Mouse (Mus musculus) left cerebral cortex, postnatal 14 days (tissue): ENCODE measurements around the gene Spdya. TPM values are rescaled to one million over a fixed set of nuclear protein-coding genes. Genes with fewer than 3 reads are reported as not detected.
"Not testable (repeated sequence)": the region's sequence is repeated elsewhere in the genome, so short reads cannot be mapped to it uniquely, and the experiment has no call there.

Experiments used
- DNase-seq, 2 experiments: peaks; one replicate each; pipeline ENCODE4 v3.0.0; 2021 to 2022; ENCODE audit warnings: low spot score in 2 of 2, mixed read lengths in 1 of 2
- intact Hi-C: fragments of 180-260 bp; cut with DNase I; formaldehyde crosslinking; loops from one replicate; pipeline ENCODE4 v1.15.1; 2025
- long read RNA-seq, 2 experiments: library from polyadenylated mRNA; stranded (forward); transcript quantifications; one replicate each; pipeline ENCODE4 v2.0.0; 2021
- total RNA-seq, 2 experiments: library from RNA; stranded (reverse); gene quantifications; 2 replicates each; pipeline ENCODE4 v1.2.3; 2021

Gene Spdya
- total RNA-seq, result 1 to 10 TPM; 1.1 to 1.4 TPM
- long read RNA-seq, experiment 1, partial matches to known transcripts, result 0 of 1 reads
- long read RNA-seq, experiment 1, other reads (novel, unspliced or antisense), result 1 of 1 reads
- long read RNA-seq, experiment 2, partial matches to known transcripts, result 0 of 2 reads
- long read RNA-seq, experiment 2, other reads (novel, unspliced or antisense), result 1 of 2 reads

DNA sequence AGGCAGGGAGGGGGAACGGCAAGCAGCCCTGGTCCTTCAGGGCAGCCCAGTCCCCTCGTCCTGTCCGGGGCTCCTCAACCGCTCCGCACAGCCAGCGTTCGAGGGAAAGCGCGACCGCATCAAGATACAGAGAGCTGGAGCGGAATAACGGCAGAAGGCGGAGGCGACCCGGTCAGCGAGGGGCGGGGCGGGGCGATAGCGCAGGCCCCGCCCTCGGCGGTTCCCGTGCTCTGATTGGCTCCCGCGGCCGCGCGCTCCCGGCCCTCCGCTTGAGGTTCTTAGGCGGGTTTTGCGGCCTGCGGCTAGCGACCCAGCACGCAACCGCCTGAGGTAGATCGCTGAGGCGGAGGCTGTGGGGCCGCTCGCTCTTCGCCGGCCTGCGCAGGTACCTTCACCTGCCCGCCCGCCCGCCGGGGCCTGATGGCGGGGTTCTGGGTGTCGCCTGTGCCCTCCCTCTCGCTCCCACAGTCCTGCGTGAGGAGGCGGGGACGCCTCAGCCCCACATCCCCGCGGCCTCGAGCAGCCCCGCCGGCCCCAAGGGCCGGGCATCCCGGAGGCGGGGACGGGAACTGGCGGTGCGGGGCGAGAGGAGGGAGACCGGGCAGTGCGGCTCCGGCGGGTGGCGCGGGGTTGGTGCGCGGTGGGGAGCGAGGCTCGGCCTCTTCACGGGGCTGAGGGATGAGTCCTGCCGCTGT lies at the start of gene Spdya:
Gene Spdya (plus strand): TSS at position 305 of the 695 bp plus-strand sequence.
- peak; percentile 58 to 84 for DNase-seq
- intact Hi-C loops, result loop anchor here (10.0 kb wide), 1 partner anchor 1233 kb away; no protein-coding TSS in a partner anchor

DNA sequence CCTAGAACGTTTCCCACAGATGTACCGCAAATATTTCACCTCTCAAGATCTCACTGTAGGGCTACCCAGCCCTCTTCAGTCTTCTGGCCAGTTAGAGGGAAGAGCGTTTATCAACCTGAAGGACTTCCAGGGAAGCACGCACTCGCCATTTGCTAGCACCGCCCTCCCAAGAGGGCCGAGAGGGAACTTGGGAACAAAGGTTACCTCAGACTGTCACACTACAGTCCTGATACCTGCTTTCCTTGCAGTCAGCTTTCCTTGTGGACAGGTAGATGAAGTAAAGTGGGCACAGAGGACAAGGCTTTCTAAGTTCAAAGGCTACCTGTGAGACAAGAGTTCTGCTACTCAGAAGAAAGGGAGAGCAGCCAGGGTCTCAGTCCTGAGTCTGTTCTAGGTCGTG lies 45.0 kb upstream of the Spdya start:
- DNase-seq, result no peak
- intact Hi-C loops, result no loop called here

DNA sequence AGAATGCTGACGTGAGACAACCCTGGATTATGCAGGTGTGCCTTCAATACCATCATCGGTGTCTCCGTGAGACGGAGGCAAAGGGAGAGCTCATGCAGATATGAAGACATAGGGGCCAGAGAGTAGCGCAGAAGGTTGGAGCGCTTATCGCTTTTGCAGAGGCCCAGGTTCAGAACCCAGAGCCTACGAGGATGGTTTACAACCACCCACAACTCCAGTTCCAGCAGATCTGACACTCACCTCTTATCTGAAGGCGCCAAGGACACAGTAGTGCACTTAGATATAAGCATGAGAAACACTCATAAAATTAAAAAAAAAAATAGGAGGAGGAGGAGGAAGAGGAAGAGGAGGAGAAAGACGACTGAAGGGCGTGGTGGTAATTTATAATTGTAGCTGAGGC lies 41.6 kb upstream of the Spdya start:
- intact Hi-C loops, result no loop called here
- no peak for DNase-seq

DNA sequence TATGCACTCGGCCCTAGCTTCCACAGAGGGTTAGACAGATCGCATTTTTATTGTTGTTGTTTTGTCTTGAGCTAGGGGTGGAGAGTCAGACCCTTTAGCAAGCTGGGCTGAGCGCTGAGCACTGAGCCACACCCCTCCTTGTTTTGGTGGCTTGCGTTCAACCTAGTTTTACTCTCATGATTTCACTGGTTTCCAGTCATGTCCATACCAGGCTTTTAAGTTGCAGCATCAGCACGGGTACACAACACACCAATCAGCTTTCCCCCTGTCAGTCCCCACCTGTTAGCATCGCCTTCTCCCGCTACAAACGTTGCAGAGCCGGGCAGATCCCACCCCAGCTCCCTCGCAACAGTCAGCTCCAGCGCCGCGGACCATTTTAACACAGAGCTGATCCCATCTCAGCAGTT lies 25.6 kb upstream of the Spdya start:
- intact Hi-C loops, result loop anchor here (2.0 to 5.0 kb wide), 2 partner anchors 49 to 72 kb away; partner anchors contain the start of gene Smchd1

DNA sequence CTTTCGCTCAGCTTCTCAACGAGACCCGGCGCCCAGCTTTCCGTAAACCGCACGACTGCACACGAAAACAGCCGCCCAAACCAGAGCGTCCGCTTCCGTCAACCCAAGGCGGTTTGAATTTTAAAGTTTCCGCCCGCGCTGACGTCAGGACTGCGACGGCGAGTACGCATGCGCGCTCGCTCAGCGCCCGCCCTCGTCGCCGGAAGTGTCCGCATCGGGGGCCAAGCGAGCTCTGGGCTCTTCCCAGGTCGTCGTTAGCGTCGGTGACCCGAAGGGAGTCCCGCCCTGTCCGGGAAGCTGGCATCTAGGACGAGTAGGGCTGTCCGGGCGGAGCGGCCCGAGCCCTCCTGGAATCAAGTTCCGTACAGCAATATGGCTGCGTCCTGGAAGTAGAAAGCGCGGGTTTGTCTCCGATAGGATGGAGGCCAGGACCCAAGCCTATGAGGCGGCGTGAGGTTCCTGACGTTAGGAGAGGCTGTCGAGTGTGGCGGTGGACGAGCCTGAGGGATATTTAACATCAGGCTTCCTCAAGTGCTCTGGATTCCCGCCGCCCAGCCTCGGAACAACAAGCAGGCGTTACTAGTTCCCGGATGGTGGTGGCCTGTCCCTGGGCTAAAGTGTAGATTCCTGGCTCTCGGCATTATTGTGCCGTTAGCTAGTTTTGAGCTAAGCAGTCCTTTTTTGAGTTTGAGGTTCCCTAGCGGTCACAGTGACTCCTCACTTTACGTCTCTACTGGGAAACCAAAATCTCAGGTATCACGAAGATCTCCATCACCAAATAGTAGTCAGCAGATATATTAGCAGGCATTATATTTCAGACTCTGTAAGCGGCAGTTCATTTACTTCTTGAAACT lies 24.9 kb upstream of the Spdya start, which contains the start of gene Ndc80:
Gene Ndc80 (minus strand): TSS at position 147 of the 854 bp plus-strand sequence.
- intact Hi-C loops, result loop anchor here (2.0 to 5.0 kb wide), 2 partner anchors 50 to 72 kb away; partner anchors contain the start of gene Smchd1
- peak; percentile 88 to 92 for DNase-seq

More for the DNA sequence above, 25.6 kb upstream of the Spdya start:
- DNase-seq, result no peak

DNA sequence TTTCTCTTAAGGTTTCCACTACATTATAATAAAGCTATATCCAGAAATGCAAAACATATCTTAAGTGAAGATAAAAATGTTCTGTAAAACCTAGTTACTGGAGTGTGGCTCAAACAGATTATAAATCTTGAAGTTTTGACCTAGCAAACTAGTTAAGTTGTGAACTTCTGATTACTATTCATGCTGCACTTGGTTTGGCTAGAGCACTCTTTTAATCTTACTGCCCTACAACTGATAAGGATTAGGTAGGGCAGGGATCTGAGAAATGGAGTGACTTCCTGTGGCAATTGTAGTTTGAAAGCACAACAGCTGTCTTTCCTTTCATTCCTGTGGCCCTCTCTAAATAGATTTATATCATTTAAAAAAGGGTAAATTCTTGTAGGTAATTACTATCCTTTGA lies 23.8 kb upstream of the Spdya start:
- intact Hi-C loops, result loop anchor here (5.0 kb wide), 1 partner anchor 51 kb away; the partner anchor contains the start of gene Smchd1
- DNase-seq, result no peak

DNA sequence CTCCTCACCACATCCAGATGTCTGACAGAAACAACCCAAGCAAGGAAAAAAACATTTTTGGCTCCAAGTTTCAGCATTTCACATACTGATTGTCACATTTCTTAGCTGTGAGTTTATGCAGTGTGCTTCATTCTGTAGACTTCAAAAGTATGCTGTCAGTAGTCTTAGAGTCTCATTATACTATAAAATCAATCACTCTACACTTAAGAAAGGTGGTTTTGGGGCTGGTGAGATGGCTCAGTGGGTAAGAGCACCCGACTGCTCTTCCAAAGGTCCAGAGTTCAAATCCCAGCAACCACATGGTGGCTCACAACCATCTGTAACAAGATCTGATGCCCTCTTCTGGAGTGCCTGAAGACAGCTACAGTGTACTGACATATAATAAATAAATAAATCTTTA lies 16.3 kb upstream of the Spdya start:
- intact Hi-C loops, result not testable (repeated sequence)

DNA sequence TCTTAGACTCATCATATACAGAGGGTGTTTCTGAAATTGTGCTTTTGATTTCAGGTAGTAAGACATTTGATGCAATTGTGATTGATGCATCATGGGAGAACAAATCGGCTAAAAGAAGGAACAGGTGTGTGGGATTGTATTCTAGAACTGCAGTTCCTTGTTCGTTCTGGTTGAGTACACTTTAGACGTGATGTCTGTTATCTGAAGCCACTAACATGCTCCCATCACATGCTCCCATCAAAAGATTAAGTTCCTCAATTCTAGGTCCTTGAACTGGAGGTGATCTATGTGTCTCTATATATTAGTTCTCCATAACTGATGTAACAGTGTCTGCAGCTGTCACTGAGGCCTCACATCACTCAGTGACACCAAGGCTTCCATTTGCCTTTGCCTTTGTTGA lies 14.7 kb upstream of the Spdya start:
- no peak for DNase-seq
- intact Hi-C loops, result no loop called here

More for the DNA sequence above, 16.3 kb upstream of the Spdya start:
- DNase-seq, result not testable (repeated sequence)

DNA sequence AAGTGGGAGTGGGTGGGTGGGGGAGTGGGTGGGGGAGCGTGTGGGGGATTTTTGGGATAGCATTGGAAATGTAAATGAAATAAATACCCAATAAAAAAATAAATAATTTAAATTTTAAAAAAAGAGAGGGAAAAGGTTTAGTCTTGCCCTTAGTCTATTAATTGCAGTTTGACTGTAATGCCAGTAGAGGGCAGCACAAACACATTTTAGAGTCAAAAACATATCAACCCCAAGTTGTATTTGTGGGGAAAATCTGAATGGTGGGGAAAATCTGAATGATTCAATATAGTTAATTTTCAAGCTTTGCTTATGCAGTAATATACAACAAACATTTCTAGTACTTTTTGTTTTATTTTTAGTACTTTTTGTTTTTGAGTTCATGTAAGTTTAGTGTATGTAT lies 3.3 kb upstream of the Spdya start:
- intact Hi-C loops, result no loop called here
- DNase-seq, result peak; percentile 5 to 14

DNA sequence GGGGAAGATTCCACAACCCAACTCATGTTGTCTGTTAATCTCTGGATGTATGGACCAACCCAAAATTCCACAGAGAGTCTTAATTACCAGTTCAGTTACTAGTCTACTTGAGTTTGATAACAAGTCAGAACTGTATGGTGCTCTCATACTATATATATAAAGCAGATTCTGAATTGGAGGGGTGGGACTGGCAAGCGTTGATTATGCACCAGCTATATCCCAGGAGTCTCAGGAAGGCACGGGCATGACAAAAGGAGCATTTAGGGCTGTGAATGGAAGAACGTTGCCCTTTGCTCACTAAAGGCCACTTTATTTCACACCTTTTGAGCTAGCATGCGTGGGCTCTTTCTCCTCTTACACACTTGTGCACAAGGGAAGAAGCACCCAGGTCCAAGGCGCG lies 511 bp upstream of the Spdya start:
- intact Hi-C loops, result loop anchor here (10.0 kb wide), 1 partner anchor 1233 kb away; no protein-coding TSS in a partner anchor
- no peak for DNase-seq

DNA sequence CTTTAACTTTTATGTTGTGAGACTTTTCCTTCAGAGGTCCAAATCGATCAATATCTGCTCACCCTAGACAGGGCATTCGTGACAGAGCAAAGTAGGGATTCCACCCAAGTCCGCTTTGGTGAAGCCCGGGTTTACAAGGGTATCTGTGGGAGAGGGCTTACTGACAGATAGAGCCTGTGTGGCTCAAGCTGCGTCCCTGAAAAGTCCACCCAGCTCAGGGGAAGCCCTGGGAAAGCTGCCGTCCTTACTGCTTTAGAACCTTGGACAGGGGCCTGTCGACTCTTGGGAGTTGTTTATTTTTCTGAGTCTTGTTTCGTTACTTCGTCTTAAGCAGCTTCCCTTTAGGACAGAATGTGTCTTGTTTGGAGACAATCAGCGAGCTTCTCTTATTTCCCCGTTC lies 1.0 kb downstream of the Spdya start:
- no peak for DNase-seq
- intact Hi-C loops, result loop anchor here (10.0 kb wide), 1 partner anchor 1232 kb away; no protein-coding TSS in a partner anchor

DNA sequence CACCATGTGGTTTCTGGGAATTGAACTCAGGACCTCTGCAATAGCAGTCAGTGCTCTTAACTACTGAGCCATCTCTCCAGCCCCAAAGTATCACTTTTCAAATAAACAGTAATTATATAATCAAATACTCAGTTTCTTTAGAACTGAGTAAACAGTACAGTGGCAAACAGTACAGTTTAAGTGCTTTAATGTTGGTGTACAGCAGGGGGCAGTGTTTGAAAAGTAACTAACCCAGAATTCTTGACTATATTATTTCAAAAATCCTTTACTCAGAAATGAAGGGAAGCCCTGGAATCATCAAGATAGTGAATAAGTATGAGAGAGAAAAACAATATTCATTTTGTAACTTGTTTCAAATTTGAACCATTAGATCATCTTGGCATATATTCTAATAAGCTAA lies 9.8 kb downstream of the Spdya start:
- intact Hi-C loops, result no loop called here
- DNase-seq, result peak; percentile 26 to 62

DNA sequence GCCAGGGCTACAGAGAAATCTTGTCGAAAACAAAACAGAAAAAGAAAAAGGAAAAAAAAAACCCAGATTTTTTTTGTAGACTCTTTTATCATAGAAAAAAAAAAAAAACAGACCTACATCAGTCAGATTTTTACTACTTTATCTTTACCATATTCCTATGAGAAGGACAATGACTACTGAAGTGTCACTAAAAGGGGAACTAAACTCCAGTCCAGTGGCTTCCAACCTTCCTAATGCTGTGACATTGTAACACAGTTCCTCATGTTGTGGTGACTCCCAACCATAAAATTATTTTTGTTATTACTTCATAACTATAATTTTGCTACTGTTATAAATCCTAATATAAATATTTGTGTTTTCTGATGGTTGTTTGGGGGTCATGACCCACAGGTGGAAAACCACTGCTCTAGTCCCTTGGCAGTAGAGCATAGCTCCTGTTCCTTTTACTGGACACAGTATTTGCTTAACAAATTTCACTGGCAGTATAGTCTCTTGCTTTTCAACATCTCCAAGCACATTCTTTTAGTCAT lies 27.4 kb downstream of the Spdya start:
- intact Hi-C loops, result no loop called here
- no peak for DNase-seq

DNA sequence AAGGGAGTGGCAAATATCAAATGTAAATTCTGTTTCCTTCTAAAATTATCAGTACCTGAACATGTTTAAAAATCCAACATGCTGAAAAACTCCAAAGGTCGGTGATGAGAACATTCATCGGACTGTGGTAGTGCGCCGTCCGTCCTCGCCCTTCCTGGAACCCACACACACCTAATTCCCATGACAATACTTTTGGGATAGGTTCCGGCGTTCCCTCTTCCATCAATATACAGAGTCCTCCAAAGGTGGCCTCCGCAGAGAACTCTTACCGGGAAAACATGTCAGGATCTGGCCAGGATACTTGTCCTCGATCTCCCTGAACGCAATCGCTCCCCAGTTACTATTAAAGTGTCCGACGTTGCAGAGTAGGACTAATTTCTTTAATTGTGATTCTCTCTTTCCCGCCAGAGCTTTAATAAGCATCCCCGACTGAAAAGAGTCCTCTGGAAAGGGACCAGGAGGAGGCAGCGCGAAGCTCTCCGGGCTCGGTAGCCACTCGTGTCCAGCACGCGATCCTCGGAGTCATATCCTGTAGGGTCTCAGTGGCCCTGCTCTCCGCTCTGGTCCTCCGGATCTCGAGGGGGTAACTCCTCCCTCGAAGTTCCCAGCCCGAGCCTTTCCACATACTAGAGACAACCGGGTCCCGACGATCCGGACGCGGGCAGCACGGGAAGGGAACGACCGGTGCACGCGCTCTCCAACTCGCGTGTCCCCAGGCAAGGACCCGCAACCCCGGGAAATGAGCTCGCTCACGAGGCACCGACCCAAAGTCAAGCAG lies 46.2 kb downstream of the Spdya start:
- intact Hi-C loops, result loop anchor here (2.0 kb wide), 1 partner anchor 71 kb away; the partner anchor contains the start of gene Ndc80

DNA sequence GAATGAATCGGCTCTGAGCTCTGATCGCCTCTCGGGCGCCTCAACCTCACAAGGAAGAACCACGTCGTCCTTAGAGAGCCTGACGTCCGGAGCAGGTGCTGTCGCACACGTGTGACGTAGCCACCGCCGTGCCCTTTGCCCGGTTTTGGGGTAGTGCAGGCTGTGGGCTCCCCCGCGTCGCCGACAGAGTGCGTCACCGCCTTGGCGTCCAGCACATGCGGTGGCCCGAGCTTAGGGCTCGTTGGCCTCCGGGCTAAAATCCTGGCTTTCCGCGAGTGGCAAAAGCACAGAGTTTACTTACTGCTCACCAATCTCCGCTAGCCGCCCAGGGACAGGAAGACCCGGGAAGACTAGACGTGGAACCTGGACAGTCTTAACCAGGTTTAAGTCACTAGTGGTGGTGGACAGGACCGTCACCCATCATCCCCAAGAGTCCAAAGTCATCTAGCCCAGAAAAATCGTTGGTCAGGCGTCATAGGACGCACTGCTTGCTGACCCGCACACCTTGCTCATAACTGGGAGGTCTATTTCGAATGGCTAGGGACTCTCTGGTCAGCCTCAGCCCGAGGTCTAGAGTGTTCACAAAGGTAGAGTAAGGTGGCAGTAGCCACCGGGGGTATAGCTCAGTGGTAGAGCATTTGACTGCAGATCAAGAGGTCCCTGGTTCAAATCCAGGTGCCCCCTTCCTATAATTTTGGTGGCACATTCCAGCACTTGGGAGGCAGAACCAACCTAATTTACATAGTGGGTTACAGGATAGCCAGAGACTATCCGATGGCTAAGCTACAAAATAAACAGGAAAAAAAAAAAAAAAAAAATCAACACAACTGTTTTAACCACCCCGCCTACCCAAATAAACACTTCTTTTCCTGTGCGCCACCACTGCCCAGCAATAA lies 47.0 kb downstream of the Spdya start:
- peak; percentile 92 to 94 for DNase-seq
- intact Hi-C loops, result loop anchor here (2.0 kb wide), 1 partner anchor 72 kb away; the partner anchor contains the start of gene Ndc80

More for the DNA sequence above, 46.2 kb downstream of the Spdya start:
- DNase-seq, result no peak

DNA sequence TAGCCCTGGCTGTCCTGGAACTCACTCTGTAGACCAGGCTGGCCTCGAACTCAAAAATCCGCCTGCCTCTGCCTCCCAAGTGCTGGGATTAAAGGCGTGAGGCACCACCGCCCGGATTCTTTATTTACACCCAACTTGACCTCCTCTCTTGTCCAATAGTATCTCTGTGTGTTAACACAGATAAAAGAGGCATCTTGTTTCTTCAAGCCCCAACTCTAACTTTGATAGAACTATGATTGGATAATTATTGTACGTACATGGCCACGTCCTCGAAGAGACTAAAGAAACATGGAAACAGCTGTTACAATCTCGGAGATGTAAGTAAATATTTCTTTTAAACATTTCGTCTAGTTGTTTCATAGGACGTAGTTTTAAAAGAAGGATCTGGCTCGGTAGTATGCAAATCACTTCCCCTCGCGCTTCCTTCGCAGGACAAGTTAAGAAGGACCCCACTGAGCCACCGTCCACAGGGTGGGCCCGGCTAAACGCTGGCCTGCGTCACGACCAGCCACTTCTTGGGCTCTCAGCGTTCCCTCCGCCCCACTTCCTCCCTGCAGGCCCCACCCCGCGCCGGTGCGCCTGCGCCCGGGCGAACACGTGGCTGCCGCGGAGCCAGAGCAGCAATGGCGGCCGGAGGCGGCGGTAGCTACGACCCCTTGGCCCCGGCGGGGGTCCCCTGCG lies 63.9 kb downstream of the Spdya start, which contains the start of gene Wdr43:
Gene Wdr43 (plus strand): TSS at position 258 of the 681 bp plus-strand sequence.
- intact Hi-C loops, result no loop called here
- peak; percentile 96 to 98 for DNase-seq
